Mouse (Mus musculus) megakaryocyte, embryonic 14.5 days (primary cell): Measurements from ENCODE around the gene Tomm20. TPM values are rescaled to one million over a fixed set of nuclear protein-coding genes. Genes with fewer than 3 reads are reported as not detected.

Experiments used
- H3K27me3 ChIP-seq: replicated peaks from 2 replicates; pipeline ENCODE3; 2012; ENCODE audit warnings: inconsistent platforms
- H3K36me3 ChIP-seq: replicated peaks from 2 replicates; pipeline ENCODE3; 2012; ENCODE audit warnings: low read length, inconsistent platforms, mixed read lengths
- H3K4me1 ChIP-seq: 2 replicates; pipeline ENCODE4 v1.6.1; 2012; ENCODE audit warnings: inconsistent platforms
- H3K4me3 ChIP-seq: replicated peaks from 2 replicates; pipeline ENCODE3; 2012; ENCODE audit warnings: moderate library complexity, mild to moderate bottlenecking, inconsistent platforms
- H3K9me3 ChIP-seq: 2 replicates; pipeline ENCODE4 v1.6.1; 2012; ENCODE audit warnings: inconsistent platforms
- FLI1 ChIP-seq: IDR thresholded peaks from 2 replicates; pipeline ENCODE4 v1.6.1; 2012; ENCODE audit warnings: low read length, inconsistent platforms, mixed read lengths
- GATA1 ChIP-seq: IDR thresholded peaks from 3 replicates; pipeline ENCODE4 v1.6.1; 2012; ENCODE audit warnings: mixed read lengths, low read length, inconsistent platforms, borderline replicate concordance
- polyA plus RNA-seq: library from polyadenylated mRNA; stranded (reverse); fragments of >175 nt; gene quantifications from 2 replicates; pipeline ENCODE4 v1.2.3, GENCODE M21; 2012; ENCODE audit warnings: low replicate concordance; ENCODE audit not compliant: insufficient read depth

The Tomm20 gene
- polyA plus RNA-seq, 1 experiment = 1,071 TPM

- H3K36me3 ChIP-seq = peaks cover 88% of the 10 kb centered on the region
Observed at GRCm38 (mm10) chr8:126965246-126965645, 19.6 kb upstream of the Tomm20 start.

DNA sequence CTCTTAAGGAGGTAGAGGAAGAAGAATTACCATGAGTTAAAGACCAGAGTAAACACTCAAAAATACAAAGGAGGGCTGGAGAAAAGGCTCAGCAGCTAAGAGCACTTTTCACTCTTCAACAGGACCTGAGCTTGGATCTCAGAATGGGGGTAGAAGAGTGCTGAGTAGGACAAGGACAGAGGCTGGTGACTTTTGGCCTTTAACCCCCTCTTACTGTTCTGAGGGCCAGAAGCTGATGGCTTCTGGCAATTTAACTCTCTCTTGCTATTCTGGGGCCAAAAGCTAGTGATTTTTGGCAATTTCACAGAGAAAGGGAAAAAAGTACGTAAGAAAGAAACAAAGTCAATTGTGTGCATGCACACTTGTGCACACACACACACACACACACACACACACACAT lies 17.2 kb upstream of the Tomm20 start:
- no peak overlapping the region for H3K4me3 ChIP-seq
- H3K36me3 ChIP-seq = peaks cover 95% of the 10 kb centered on the region
- TF ChIP-seq GATA1 (no peak), FLI1 (no peak)
- no peaks in the 10 kb centered on the region for H3K27me3 ChIP-seq
- no peaks in the 10 kb centered on the region for H3K9me3 ChIP-seq
- peaks cover 29% of the 10 kb centered on the region for H3K4me1 ChIP-seq

More at GRCm38 (mm10) chr8:126965246-126965645, 19.6 kb upstream of the Tomm20 start:
- TF ChIP-seq FLI1 (no peak), GATA1 (no peak)
- Histone ChIP-seq H3K27me3 (no peaks in the 10 kb centered on the region), H3K9me3 (no peaks in the 10 kb centered on the region), H3K4me3 (no peak overlapping the region), H3K4me1 (peaks cover 40% of the 10 kb centered on the region)

- Histone ChIP-seq H3K27me3 (no peaks in the 10 kb centered on the region), H3K4me1 (peaks cover 18% of the 10 kb centered on the region), H3K9me3 (no peaks in the 10 kb centered on the region), H3K36me3 (peaks cover 96% of the 10 kb centered on the region), H3K4me3 (no peak overlapping the region)
- no peak for TF ChIP-seq FLI1
- no peak for TF ChIP-seq GATA1
Observed at GRCm38 (mm10) chr8:126961516-126961915, 15.9 kb upstream of the Tomm20 start.

- Histone ChIP-seq H3K4me1 (no peaks in the 10 kb centered on the region), H3K27me3 (no peaks in the 10 kb centered on the region), H3K36me3 (peaks cover 88% of the 10 kb centered on the region), H3K4me3 (no peak overlapping the region), H3K9me3 (no peaks in the 10 kb centered on the region)
- TF ChIP-seq GATA1 (no peak), FLI1 (no peak)
Observed at GRCm38 (mm10) chr8:126951900-126952636, 6.4 kb upstream of the Tomm20 start.

DNA sequence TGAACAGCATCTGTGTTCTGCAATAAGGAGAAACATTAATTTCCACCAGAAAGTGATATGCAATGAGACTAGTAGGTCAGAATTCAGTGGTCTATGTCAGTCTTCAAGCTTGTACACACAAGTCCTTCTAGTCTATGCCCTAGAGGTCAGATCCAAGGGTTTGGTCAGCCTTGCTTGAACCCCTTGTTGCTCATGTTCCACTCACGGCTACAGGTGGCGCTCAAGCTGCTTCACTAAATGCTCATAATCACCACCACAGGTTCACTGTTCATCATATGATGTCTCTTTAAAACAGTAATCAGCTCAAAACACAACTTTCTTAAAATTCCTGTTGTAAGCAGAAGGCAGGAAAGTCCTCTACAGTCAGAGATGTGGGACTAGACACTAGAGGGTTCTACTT lies 3.9 kb upstream of the Tomm20 start:
- TF ChIP-seq FLI1 (no peak), GATA1 (no peak)
- peaks cover 10% of the 10 kb centered on the region for H3K4me1 ChIP-seq
- H3K9me3 ChIP-seq = no peaks in the 10 kb centered on the region
- peaks cover 65% of the 10 kb centered on the region for H3K36me3 ChIP-seq
- H3K4me3 ChIP-seq = no peak overlapping the region
- no peaks in the 10 kb centered on the region for H3K27me3 ChIP-seq

DNA sequence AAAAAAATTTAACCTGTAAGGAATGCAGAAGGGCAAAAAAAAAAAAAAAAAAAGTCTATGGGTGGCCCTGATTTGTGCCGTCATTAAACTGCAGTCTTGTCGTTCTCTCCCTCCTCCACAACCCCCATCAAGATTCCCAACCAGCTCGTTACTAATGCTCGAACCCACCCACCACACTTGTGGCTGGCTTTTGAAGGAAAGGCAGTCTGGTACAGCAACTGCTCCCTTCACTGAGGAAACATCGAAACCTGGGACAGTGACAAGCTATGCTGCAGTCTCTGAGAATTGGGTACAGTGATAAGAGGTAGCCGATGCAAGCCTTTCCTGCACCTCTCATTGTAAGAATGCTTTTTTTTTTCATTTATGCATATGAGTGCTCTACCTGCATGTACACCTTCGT lies 800 bp upstream of the Tomm20 start:
- Histone ChIP-seq H3K4me3 (no peak overlapping the region), H3K9me3 (no peaks in the 10 kb centered on the region), H3K36me3 (peaks cover 55% of the 10 kb centered on the region), H3K27me3 (no peaks in the 10 kb centered on the region), H3K4me1 (peaks cover 36% of the 10 kb centered on the region)
- TF ChIP-seq FLI1 (no peak), GATA1 (no peak)

- Histone ChIP-seq H3K4me1 (peaks cover 44% of the 10 kb centered on the region), H3K4me3 (peak overlapping the region; percentile 99), H3K27me3 (no peaks in the 10 kb centered on the region), H3K36me3 (peaks cover 51% of the 10 kb centered on the region), H3K9me3 (no peaks in the 10 kb centered on the region)
- TF ChIP-seq GATA1 (no peak), FLI1 (no peak)
Observed at GRCm38 (mm10) chr8:126944781-126945691, 608 bp downstream of the Tomm20 start.

DNA sequence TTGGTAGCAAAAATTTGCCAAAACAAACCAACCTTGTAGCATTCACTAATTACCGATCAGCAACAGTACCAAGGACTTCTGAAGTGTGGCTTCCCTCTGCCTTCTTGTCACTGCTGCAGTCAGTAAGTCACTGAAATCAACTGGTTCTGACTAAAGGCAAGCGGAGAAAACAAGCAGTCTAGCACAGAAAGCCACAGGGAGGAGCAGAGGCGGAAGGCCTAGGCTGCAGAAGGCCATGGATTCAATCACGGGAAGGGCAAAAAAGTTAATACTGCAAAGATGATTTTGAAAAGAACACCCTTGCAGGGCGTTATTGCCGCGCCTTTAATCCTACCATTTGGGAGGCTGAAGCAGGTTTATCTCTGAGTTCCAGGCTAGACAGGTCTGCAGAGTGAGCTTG lies 2.1 kb downstream of the Tomm20 start:
- no peak for TF ChIP-seq FLI1
- no peak for TF ChIP-seq GATA1
- Histone ChIP-seq H3K27me3 (no peaks in the 10 kb centered on the region), H3K4me3 (peak overlapping the region; percentile 99), H3K9me3 (no peaks in the 10 kb centered on the region), H3K4me1 (peaks cover 44% of the 10 kb centered on the region), H3K36me3 (peaks cover 50% of the 10 kb centered on the region)

- Histone ChIP-seq H3K9me3 (no peaks in the 10 kb centered on the region), H3K27me3 (no peaks in the 10 kb centered on the region), H3K4me3 (no peak overlapping the region), H3K4me1 (peaks cover 50% of the 10 kb centered on the region), H3K36me3 (peaks cover 88% of the 10 kb centered on the region)
- no peak for TF ChIP-seq FLI1
- no peak for TF ChIP-seq GATA1
Observed at GRCm38 (mm10) chr8:126937337-126937736, 8.3 kb downstream of the Tomm20 start.

DNA sequence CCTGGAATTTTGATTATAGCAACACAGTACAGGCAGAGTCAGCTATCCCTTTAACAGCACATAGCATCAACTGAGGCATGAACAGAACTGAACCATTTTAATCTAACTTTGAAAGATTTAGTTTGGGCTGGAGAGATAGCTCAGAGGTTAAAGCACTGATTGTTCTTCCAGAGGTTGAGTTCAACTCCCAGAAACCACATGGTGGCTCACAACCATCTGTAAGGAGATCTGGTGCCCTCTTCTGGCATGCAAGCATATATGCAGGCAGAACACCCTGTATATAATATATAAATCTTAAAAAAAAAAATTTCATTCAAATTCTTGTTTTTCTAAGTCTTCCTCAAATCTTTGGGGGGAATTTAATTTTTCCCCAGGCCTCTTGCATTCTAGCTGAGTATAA lies 9.7 kb downstream of the Tomm20 start:
- Histone ChIP-seq H3K36me3 (peaks cover 92% of the 10 kb centered on the region), H3K9me3 (no peaks in the 10 kb centered on the region), H3K4me1 (peaks cover 52% of the 10 kb centered on the region), H3K4me3 (no peak overlapping the region), H3K27me3 (no peaks in the 10 kb centered on the region)
- TF ChIP-seq GATA1 (no peak), FLI1 (no peak)
